8 mouse cellular contexts compared by ENCODE assay signal in genomic region chr2:132264266-132264710, GRCm38 (mm10). TPM values are rescaled to one million over a fixed set of nuclear protein-coding genes. Genes with fewer than 3 reads are reported as not detected.
DNase-seq lines count a peak whose midpoint lies in the region; TF ChIP-seq lines count a peak whose summit lies in the region.

No protein-coding gene starts in this region.

- H3K79me2 ChIP-seq in heart, adult 2 months (replicated peaks; ENCODE audit: control insufficient read depth, insufficient read depth, low read length), result peaks cover 6% of the 10 kb centered on the region

- H3K9me3 ChIP-seq in ES-E14 (ENCODE audit: control insufficient read depth, insufficient read depth, low read depth, low read length), result no peaks in the 10 kb centered on the region
- no peaks in the 10 kb centered on the region for H3K9me3 ChIP-seq in hindbrain, embryonic 10.5 days

- peak; percentile 26 to 33 for DNase-seq in heart, adult 2 months
- DNase-seq in heart, postnatal 25 days (ENCODE audit: low spot score), result no peak
- no peak for DNase-seq in ES-E14 (ENCODE audit: low read depth, low spot score)
- DNase-seq in hindbrain, embryonic 10.5 days (ENCODE audit: low spot score), result no peak
- DNase-seq in lung, postnatal 10 days, result peak; percentile 21
- DNase-seq in adrenal gland, adult (ENCODE audit: inconsistent age in 2 of 2, low spot score in 1 of 2), result no peak
- no peak for DNase-seq in gastrocnemius, postnatal 10 days
- DNase-seq in cerebellum, adult 9-11 months, result no peak

- intact Hi-C loops in heart, adult 2 months (cut with DNase I), result loop anchor here (2.0 to 10.0 kb wide), 2 partner anchors 17 to 451 kb away; no protein-coding TSS in a partner anchor
- intact Hi-C loops in heart, postnatal 25 days (cut with DNase I), result loop anchor here (2.0 kb wide), 1 partner anchor 17 kb away; no protein-coding TSS in a partner anchor

- H3K27ac ChIP-seq in heart, adult 2 months, result peak overlapping the region; percentile 99
- no peak overlapping the region for H3K27ac ChIP-seq in ES-E14 (ENCODE audit: insufficient read depth, low read depth, low read length, poor library complexity, severe bottlenecking)
- peak overlapping the region; percentile 95 for H3K27ac ChIP-seq in hindbrain, embryonic 10.5 days

- H3K36me3 ChIP-seq in heart, adult 2 months (ENCODE audit: control insufficient read depth, insufficient read depth, low read length), result peaks cover 13% of the 10 kb centered on the region
- no peaks in the 10 kb centered on the region for H3K36me3 ChIP-seq in ES-E14 (ENCODE audit: control insufficient read depth, insufficient read depth, low read length, poor library complexity, severe bottlenecking)
- no peaks in the 10 kb centered on the region for H3K36me3 ChIP-seq in hindbrain, embryonic 10.5 days

- peak overlapping the region; percentile 96 for H3K9ac ChIP-seq in heart, adult 2 months (ENCODE audit: low read depth, low read length)
- peak overlapping the region; percentile 85 for H3K9ac ChIP-seq in ES-E14 (ENCODE audit: insufficient read depth, low read depth, low read length, poor library complexity, severe bottlenecking)

- TF ChIP-seq EP300 in heart, adult 2 months (IDR thresholded peaks at IDR 0.05; ENCODE audit: insufficient read depth, low read depth, low read length), result no peak

- in situ Hi-C loops in ES-E14 (cut with MboI; ENCODE audit: low sequenced_read_pairs in 2 of 2, unreplicated experiment in 2 of 2), result no loop called here

- no peak for TF ChIP-seq CTCF in heart, adult 2 months (IDR thresholded peaks at IDR 0.05)

- no peak for TF ChIP-seq POLR2A in heart, adult 2 months (IDR thresholded peaks at IDR 0.05; ENCODE audit: insufficient read depth, low read depth, low read length)

- H3K4me1 ChIP-seq in heart, adult 2 months (ENCODE audit: control insufficient read depth, insufficient read depth, low read length), result peaks cover 13% of the 10 kb centered on the region
- H3K4me1 ChIP-seq in ES-E14 (ENCODE audit: control insufficient read depth in 2 of 2, insufficient read depth in 2 of 2, low read length in 2 of 2, poor library complexity in 1 of 2), result peaks cover 0 to 5% of the 10 kb centered on the region in 2 experiments; a peak in 3 of 4 replicates
- peaks cover 23% of the 10 kb centered on the region for H3K4me1 ChIP-seq in hindbrain, embryonic 10.5 days (replicated peaks)

- 13% methylated on average over 6 of the region's 6 CpGs for WGBS in heart, adult 2 months
- 19% methylated on average over 6 of the region's 6 CpGs for WGBS in hindbrain, embryonic 10.5 days

- no peaks in the 10 kb centered on the region for H3K27me3 ChIP-seq in heart, adult 2 months (ENCODE audit: control insufficient read depth, insufficient read depth, low read length)
- no peaks in the 10 kb centered on the region for H3K27me3 ChIP-seq in hindbrain, embryonic 10.5 days (ENCODE audit: insufficient read depth, poor library complexity, severe bottlenecking)

- H3K4me3 ChIP-seq in heart, adult 2 months, result peak overlapping the region; percentile 100
- peak overlapping the region; percentile 91 to 92 for H3K4me3 ChIP-seq in ES-E14 (ENCODE audit: insufficient read depth in 1 of 2, low read depth in 1 of 2, low read length in 2 of 2, poor library complexity in 1 of 2, severe bottlenecking in 1 of 2)
- H3K4me3 ChIP-seq in hindbrain, embryonic 10.5 days, result peak overlapping the region; percentile 96

TF ChIP-seq in ES-E14, 5 proteins besides CTCF, POLR2A, EP300 and RAD21:
- TF ChIP-seq HCFC1 (IDR thresholded peaks at IDR 0.05; ENCODE audit: borderline replicate concordance, insufficient read depth, low read length) (no peak), ZC3H11A (IDR thresholded peaks at IDR 0.05; ENCODE audit: borderline replicate concordance, low read depth, low read length) (no peak), MAFK (IDR thresholded peaks at IDR 0.05; ENCODE audit: insufficient read depth, low read depth, low read length) (no peak), CHD2 (IDR thresholded peaks at IDR 0.05; ENCODE audit: low read depth, low read length) (no peak), ZNF384 (IDR thresholded peaks at IDR 0.05; ENCODE audit: low read depth, low read length) (no peak)

RNA-seq across cellular contexts. Expression of gene Cds2, which starts 1.3 kb away (rescaled TPM):
- 10 to 100 TPM; 75.4 to 90.4 TPM for total RNA-seq in heart, adult 2 months (2021)
- polyA plus RNA-seq in heart, adult 2 months (2012; rRNA removed), result 48.0 and 85.1 TPM in 2 replicates
- 10 to 100 TPM; 78.3 to 96.3 TPM for total RNA-seq in heart, postnatal 25 days (2021)
- total RNA-seq in ES-E14 (2012; rRNA removed), result 73.9 and 160 TPM in 2 replicates
- polyA plus RNA-seq in hindbrain, embryonic 10.5 days (2016; fragmentation: Nextera tagmentation; extraction: Ambion mirVana), result 27.9 and 31.3 TPM in 2 replicates
- total RNA-seq in gastrocnemius, postnatal 10 days (2021), result 10 to 100 TPM; 21.7 to 25.4 TPM

RNA-seq across cellular contexts. Expression of gene Pcna, which starts 11.2 kb away (rescaled TPM):
- 10 to 100 TPM; 36.5 to 39.9 TPM for total RNA-seq in heart, adult 2 months (2021)
- 25.9 and 35.8 TPM in 2 replicates for polyA plus RNA-seq in heart, adult 2 months (2012; rRNA removed)
- 10 to 100 TPM; 37.5 to 40.9 TPM for total RNA-seq in heart, postnatal 25 days (2021)
- total RNA-seq in ES-E14 (2012; rRNA removed), result 296 and 370 TPM in 2 replicates
- 311 and 400 TPM in 2 replicates for polyA plus RNA-seq in hindbrain, embryonic 10.5 days (2016; fragmentation: Nextera tagmentation; extraction: Ambion mirVana)
- 10 to 100 TPM; 42.2 to 50.7 TPM for total RNA-seq in gastrocnemius, postnatal 10 days (2021)

RNA-seq across cellular contexts. Expression of gene Tmem230, which starts 16.7 kb away (rescaled TPM):
- total RNA-seq in heart, adult 2 months (2021), result 10 to 100 TPM; 23.1 to 23.3 TPM
- 28.0 and 43.2 TPM in 2 replicates for polyA plus RNA-seq in heart, adult 2 months (2012; rRNA removed)
- 10 to 100 TPM; 22.6 to 23.9 TPM for total RNA-seq in heart, postnatal 25 days (2021)
- total RNA-seq in ES-E14 (2012; rRNA removed), result 31.8 and 36.0 TPM in 2 replicates
- 43.7 and 52.6 TPM in 2 replicates for polyA plus RNA-seq in hindbrain, embryonic 10.5 days (2016; fragmentation: Nextera tagmentation; extraction: Ambion mirVana)
- total RNA-seq in gastrocnemius, postnatal 10 days (2021), result 10 to 100 TPM; 21.6 to 26.9 TPM

Comparison
In these comparisons a context has a peak if more than half of its experiments do, and no peak if none do; other contexts are left out.
1. DNase-seq: peak in heart, adult 2 months (2 of 2) and lung, postnatal 10 days (single experiment); none in heart, postnatal 25 days (single experiment), ES-E14 (single experiment), hindbrain, embryonic 10.5 days (single experiment), adrenal gland, adult (0 of 2), gastrocnemius, postnatal 10 days (single experiment) and cerebellum, adult 9-11 months (single experiment).
2. Peak in every context shown above with its lines, with median percentiles within 50 percentile points of each other: H3K4me3 ChIP-seq.